Mouse (Mus musculus) gastrocnemius, adult 18-20 months (tissue): ENCODE data around the gene Kifc3. TPM values are rescaled to one million over a fixed set of nuclear protein-coding genes. Genes with fewer than 3 reads are reported as not detected.

ENCODE experiments used
- DNase-seq: peaks from one replicate; pipeline ENCODE4 v3.0.0; 2021; ENCODE audit warnings: low spot score
- total RNA-seq, 2 experiments: library from RNA; stranded (reverse); gene quantifications; 2 replicates each; pipeline ENCODE4 v1.2.3; 2021

Kifc3 gene
- total RNA-seq, 2 experiments from 2014 or later: 8.7 to 14.5 TPM

DNA sequence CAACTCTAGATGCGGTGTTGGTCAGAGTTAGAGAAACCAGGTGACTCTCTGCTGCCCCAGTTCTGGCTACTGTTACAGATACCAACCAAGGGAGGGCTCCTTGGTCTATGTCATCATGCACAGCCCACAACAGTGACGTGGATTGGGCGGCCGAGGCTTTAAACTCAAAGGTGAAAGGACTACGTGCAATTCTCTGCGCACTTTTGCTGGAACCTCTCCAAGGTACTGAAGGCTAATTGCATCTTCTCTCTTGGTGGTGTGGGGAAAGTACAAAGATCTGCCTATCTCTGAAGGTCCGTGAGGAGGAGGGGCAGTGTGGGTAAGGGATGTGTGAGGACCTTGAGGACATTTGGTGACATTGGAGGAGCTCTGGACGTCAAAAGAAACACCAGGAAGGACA, 44.0 kb downstream of the Kifc3 start:
- no peak for DNase-seq

- DNase-seq: no peak
Observed at GRCm38 (mm10) chr8:95157145-95157544, 45.5 kb downstream of the Kifc3 start.

- DNase-seq: no peak
Observed at GRCm38 (mm10) chr8:95156108-95156507, 46.5 kb downstream of the Kifc3 start.

DNA sequence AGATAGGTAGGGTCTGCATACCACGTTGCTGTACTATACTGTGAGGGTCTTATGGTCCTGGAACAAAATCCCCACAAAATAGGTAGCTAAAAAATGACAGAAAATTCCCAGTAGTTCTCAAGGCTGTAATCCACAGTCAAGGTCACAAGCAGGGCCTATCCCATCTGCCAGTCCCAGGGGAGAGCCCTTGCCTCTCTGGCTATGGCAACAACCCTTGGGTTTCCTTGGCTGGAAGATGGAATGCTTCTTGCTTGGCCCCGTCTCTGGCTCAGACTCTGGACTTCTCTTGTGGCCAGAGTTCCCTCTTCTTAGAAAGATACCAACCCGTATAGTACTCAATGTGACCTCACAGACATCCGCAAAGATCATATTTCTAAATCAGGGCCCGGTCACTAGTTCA, 47.3 kb downstream of the Kifc3 start:
- no peak for DNase-seq

DNA sequence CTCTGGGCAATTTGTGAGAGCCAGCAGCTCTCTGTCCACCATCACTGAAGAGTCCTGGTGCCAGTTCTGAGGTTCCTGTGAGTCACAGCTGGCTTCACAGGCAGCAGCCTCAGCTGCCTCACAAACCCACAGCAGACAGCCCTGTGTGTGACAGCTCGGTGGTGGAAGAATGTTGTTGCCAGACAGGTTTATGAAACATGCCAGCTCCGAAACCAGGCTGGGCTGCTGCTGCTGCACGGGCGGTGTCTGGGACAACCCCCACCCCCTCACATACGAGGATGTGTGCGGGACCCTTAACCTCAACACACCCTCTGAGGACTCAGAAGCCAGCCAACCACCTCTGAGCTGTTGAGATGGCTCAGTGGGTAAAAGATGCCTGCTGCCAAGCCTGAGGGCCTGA, 48.0 kb downstream of the Kifc3 start:
- DNase-seq: no peak

- DNase-seq: no peak
Observed at GRCm38 (mm10) chr8:95154056-95154455, 48.6 kb downstream of the Kifc3 start.

DNA sequence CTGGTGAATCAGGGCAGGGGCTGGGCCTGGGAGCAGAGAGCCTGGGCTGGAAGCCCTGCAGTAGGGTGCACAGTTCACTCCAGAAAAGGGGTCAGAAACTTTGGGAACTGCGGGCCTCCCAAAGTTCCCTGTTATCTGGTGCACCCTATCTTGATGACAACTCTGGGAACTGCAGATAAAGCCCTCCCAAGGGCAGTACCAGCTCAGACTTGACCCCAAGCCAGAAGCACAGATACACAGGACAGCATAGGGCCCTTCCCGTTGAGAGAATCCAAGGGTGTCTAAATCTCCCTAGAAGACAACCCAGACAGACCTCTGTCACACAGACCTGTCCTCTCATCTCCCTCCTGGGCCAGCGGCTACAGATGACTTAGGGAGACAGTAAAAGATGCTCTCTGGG, 52.0 kb downstream of the Kifc3 start:
- no peak for DNase-seq

DNA sequence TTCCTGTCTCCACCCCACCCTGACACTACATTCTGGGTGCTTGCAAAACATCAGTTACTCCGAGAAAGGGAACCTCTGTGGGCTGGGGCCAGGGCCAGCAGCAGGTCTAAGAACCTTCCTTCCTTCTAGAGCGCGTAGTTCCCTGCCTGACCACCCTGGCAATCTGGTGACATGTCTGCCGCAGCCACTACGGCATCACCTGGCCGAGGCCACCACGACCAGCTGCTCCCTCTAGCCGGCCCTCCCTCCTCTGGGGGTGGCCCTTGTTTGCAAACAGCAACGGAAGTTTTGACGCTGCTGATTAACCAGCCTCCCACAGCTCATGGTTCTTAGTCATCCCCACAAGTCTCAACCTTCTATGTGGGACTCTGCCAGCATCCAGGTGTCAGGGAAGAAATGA, 53.2 kb downstream of the Kifc3 start:
- DNase-seq: no peak

DNA sequence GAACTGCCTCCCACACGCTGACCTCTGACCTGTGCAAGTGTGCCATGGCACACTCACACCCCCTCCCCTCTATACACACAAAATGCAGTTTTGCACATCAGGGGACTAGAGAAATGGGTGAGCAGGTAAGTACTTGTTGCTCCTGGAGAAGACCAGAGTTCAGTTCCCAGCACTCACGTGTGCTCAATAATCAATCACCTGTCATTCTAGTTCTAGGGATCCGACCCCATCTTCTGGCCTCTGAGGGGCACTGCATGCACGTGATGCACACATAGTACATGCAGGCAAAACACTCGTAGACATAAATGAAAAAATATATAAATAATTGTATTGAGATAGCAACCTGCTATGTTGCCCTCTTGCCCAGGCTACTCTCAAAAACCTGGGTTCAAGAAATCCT, 55.8 kb downstream of the Kifc3 start:
- no peak for DNase-seq

GRCm38 (mm10) chr8:95146044-95146745, 56.4 kb downstream of the Kifc3 start:
- no peak for DNase-seq

- no peak for DNase-seq
Observed at GRCm38 (mm10) chr8:95144631-95145015, 58.0 kb downstream of the Kifc3 start.

DNA sequence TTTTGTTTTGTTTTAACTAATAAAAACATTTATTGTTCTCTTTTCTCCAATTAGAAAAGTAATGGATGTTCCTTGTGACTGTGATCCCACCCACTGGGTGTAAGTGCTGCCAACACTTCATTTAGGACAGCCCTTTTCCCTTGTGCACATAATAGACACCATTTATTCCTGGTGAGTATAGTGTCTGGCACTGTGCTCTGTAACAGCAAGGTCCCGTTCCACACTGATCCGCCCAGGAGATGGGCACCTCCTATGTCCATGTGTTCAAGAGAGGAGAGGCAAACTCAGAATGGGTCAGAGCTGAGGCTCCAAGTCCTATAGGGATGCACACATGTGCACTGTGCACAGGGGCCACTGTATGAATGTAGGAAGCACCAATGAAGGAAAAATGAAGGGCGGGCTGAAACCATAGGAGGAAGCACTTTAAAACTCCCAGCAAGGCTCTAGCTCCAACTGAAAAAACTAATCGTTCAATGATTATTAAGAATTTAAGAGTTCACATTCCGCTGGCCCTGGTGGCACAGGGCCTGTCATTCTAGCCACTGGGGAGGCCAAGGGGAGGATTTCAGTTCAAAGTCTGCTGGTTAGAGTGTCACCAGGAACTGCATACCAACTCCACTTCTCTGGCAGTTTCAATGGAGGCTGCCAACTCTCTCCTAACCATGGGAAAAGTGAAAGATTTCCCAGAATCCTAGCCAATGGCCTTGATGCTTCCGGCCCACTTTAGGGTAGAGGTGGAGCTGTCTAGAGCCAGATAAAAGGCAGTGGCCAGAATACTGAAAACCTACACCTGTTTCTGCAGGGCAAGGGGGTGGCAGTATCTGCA, 58.6 kb downstream of the Kifc3 start:
- no peak for DNase-seq

DNA sequence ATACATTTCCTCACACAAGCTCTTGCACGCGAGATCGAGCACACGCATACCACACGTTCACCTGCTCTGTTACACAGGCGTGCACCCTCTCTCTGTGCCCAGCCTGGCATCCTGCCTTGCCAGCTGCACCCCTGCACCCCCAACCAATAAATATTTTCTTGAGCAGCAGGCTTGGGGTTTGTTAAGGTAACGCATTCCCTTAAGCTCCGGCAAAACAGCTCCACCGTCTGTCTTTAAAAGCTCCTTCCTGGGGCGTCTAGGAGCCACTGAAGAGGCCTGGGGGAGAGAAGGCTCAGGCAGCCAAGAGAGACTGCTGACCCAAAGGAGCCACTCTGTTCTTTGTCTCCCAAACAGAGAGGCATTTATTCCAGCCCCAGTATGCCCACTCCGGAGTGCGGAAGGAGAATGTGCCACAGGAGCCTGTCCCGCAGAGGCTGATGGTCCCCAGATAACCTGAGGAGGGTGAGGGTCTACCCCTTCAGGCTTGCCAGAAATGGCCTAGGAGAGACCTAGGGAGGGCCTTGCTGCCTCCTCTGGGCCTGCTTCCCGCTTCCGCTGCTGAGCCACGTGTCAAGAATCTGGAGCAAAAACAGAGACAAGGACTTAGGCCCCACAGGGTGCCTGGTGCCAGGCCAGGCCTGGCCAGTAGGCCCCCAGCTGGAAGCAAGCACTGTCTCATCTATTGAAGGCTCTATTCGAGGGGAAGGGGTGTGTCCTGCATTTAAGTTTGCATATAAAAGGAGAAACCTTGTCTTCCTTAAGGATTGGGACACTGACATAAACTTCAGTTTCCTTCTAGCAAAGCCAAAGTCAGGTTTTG, 59.4 kb downstream of the Kifc3 start:
- no peak for DNase-seq

GRCm38 (mm10) chr8:95142075-95142831, 60.4 kb downstream of the Kifc3 start:
- DNase-seq: peak; percentile 58

- peak; percentile 28 for DNase-seq
Observed at GRCm38 (mm10) chr8:95141469-95142074, 61.0 kb downstream of the Kifc3 start.

DNA sequence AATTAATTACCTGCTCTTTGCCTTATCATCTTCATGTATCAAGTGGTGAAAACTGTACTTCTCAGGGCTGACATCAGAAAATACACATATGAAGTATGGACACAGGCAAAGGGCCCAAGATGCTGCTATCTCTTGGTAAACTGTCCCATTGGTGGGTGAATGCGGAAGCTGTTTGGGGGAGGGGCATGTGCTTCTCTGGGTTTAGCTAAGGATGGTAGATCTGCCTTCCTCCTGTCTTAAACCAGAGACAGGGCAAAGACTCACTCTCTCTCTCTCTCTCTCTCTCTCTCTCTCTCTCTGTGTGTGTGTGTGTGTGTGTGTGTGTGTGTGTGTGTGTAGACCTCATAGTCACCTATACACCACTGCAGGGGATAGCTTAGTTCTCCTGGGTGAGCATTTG, 61.6 kb downstream of the Kifc3 start:
- DNase-seq: no peak

- peak; percentile 21 for DNase-seq
Observed at GRCm38 (mm10) chr8:95140555-95140954, 62.1 kb downstream of the Kifc3 start.

DNA sequence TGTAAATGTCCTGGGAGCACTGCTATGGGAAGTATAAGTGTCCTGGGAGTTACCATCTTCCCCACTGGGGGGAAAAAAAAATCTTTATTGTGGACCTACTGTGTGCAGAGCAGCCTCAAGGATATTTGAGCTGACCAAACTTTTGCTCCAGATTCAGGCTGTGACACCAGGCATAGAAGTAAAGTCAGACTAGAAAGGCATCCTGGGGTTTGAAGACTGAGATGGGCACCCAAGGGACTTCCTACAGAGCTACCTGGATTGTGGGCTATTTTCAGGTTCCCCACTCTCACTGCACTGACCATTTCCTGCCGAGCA, 63.6 kb downstream of the Kifc3 start:
- no peak for DNase-seq

DNA sequence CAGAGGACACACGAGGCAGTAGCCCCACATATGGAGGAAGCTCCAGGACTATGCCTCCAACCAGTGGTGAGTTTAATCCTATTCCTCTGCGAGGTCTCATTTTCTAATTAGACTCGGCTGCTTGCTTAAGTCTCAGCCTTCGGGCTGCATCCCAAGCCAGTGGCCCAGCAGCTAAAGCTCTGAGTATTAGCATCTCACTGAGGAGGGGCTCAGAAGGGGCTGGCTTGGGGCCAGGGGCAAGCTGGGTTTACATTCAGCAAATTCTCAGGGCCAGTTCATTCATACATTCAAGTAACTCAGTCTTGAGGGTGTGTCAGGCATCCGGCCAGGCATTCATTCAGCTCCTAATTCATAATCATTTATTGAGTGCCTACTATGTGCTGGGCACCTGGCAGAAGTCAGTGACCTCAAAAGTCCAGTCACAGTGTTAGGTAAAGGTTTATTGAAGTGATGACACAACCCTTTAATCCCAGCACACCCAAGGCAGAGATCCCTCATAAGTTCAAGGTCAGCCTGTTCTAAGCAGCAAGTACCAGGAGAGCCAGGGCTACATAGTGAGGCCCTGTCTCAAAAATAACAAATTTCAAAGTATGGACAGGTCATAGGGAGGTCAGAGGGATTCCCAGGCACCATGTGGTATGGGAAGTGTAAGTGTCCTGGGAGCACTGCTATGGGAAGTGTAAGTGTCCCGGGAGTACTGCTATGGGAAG, 64.1 kb downstream of the Kifc3 start:
- no peak for DNase-seq

GRCm38 (mm10) chr8:95137641-95138098, 64.9 kb downstream of the Kifc3 start:
- peak; percentile 47 for DNase-seq
